ENCODE assay signal across 28 mouse cellular contexts in genomic region chr6:108093449-108093848, GRCm38 (mm10). TPM values are rescaled to one million over a fixed set of nuclear protein-coding genes. Genes with fewer than 3 reads are reported as not detected.
A peak's percentile ranks its signal among the peaks of the same experiment; 100 is the strongest.
DNase-seq lines count a peak whose midpoint lies in the region; ATAC-seq and TF ChIP-seq lines count a peak whose summit lies in the region.
"Had no signal": no experiment of that assay in that cellular context is flagged by ENCODE, and none has a peak within 500 bp of the region (broad histone marks: within the 10 kb centered on the region; RNA-seq: fewer than 3 reads in every experiment).

No protein-coding gene starts in this region.

- H3K36me3 ChIP-seq in kidney, adult 2 months (ENCODE audit: control insufficient read depth, insufficient read depth, low read length): no peaks in the 10 kb centered on the region
- no peaks in the 10 kb centered on the region for H3K36me3 ChIP-seq in kidney, embryonic 14.5 days (ENCODE audit: control insufficient read depth, insufficient read depth, low read length)
- H3K36me3 ChIP-seq in forebrain, embryonic 10.5 days (replicated peaks): no peaks in the 10 kb centered on the region
- H3K36me3 ChIP-seq: embryonic facial prominence, embryonic 13.5 days; forebrain, embryonic 12.5 days; heart, embryonic 12.5 days had no signal

- H3K4me2 ChIP-seq in kidney, embryonic 14.5 days (replicated peaks; ENCODE audit: low read depth, low read length): no peak overlapping the region
- H3K4me2 ChIP-seq: embryonic facial prominence, embryonic 13.5 days; forebrain, embryonic 12.5 days; heart, embryonic 12.5 days; hindbrain, embryonic 14.5 days had no signal

- no peak overlapping the region for H3K4me3 ChIP-seq in kidney, adult 2 months (ENCODE audit: insufficient read depth, low read depth, low read length)
- no peak overlapping the region for H3K4me3 ChIP-seq in kidney, embryonic 14.5 days (ENCODE audit: low read length)
- H3K4me3 ChIP-seq in layer of hippocampus, adult 2 months: no peak overlapping the region
- no peak overlapping the region for H3K4me3 ChIP-seq in forebrain, embryonic 10.5 days
- H3K4me3 ChIP-seq: embryonic facial prominence, embryonic 13.5 days; forebrain, embryonic 12.5 days; heart, embryonic 12.5 days had no signal

- H3K9me3 ChIP-seq in kidney, embryonic 14.5 days (ENCODE audit: control insufficient read depth, low read length): no peaks in the 10 kb centered on the region
- no peaks in the 10 kb centered on the region for H3K9me3 ChIP-seq in forebrain, embryonic 10.5 days
- H3K9me3 ChIP-seq: embryonic facial prominence, embryonic 13.5 days; forebrain, embryonic 12.5 days; heart, embryonic 12.5 days had no signal

- peaks cover 20% of the 10 kb centered on the region; the same call in 1 of the 2 replicates for H3K4me1 ChIP-seq in kidney, adult 2 months (ENCODE audit: control insufficient read depth, insufficient read depth, low read length)
- no peaks in the 10 kb centered on the region for H3K4me1 ChIP-seq in kidney, embryonic 14.5 days (ENCODE audit: control insufficient read depth, insufficient read depth, low read length)
- peaks cover 9% of the 10 kb centered on the region; the same call in 1 of the 2 replicates for H3K4me1 ChIP-seq in forebrain, embryonic 10.5 days
- H3K4me1 ChIP-seq: forebrain, embryonic 12.5 days; heart, embryonic 12.5 days had no signal

- H3K27me3 ChIP-seq in kidney, adult 2 months (replicated peaks; ENCODE audit: control insufficient read depth, insufficient read depth, low read length): no peaks in the 10 kb centered on the region
- no peaks in the 10 kb centered on the region for H3K27me3 ChIP-seq in kidney, embryonic 14.5 days (ENCODE audit: control insufficient read depth, insufficient read depth, low read length)
- H3K27me3 ChIP-seq in forebrain, embryonic 10.5 days (ENCODE audit: poor library complexity, severe bottlenecking): no peaks in the 10 kb centered on the region
- H3K27me3 ChIP-seq: embryonic facial prominence, embryonic 13.5 days; forebrain, embryonic 12.5 days; heart, embryonic 12.5 days; Patski had no signal

- TF ChIP-seq CTCF in kidney, adult 2 months (conservative IDR thresholded peaks at IDR 0.05; ENCODE audit: insufficient read depth, insufficient read length, low read depth, low read length): no peak
- no peak for TF ChIP-seq CTCF in layer of hippocampus, adult 2 months (conservative IDR thresholded peaks at IDR 0.05)

- H3K27ac ChIP-seq in kidney, adult 2 months (ENCODE audit: insufficient read depth, low read depth, low read length): peak overlapping the region; percentile 79
- H3K27ac ChIP-seq in kidney, embryonic 14.5 days (ENCODE audit: low read depth, low read length): no peak overlapping the region
- H3K27ac ChIP-seq in layer of hippocampus, adult 2 months: 0 out of 2 replicates have a peak overlapping the region, but pooled peaks have one; percentile 14
- no peak overlapping the region for H3K27ac ChIP-seq in forebrain, embryonic 10.5 days
- H3K27ac ChIP-seq: embryonic facial prominence, embryonic 13.5 days; forebrain, embryonic 12.5 days; hindbrain, embryonic 14.5 days had no signal

- ATAC-seq in kidney, embryonic 14.5 days (ENCODE audit: low FRiP score, low TSS enrichment): no peak
- ATAC-seq: forebrain, postnatal 0 days; intestine, postnatal 0 days; Patski had no signal

- TF ChIP-seq POLR2A in kidney, adult 2 months (IDR thresholded peaks at IDR 0.05; ENCODE audit: low read depth, low read length): no peak

- H3K9ac ChIP-seq in kidney, embryonic 14.5 days (ENCODE audit: low read depth, low read length): no peak overlapping the region
- H3K9ac ChIP-seq: embryonic facial prominence, embryonic 13.5 days; forebrain, embryonic 12.5 days; forebrain, postnatal 0 days; heart, embryonic 12.5 days; hindbrain, embryonic 14.5 days had no signal

- 64% methylated on average over 3 of the region's 3 CpGs for WGBS in kidney, adult 2 months
- WGBS in kidney, embryonic 14.5 days: 81% methylated on average over 3 of the region's 3 CpGs
- WGBS in forebrain, embryonic 10.5 days: 87% methylated on average over 3 of the region's 3 CpGs

- DNase-seq in kidney, adult 2 months: peak; percentile 82
- no peak for DNase-seq in layer of hippocampus, adult 2 months (ENCODE audit: low spot score in 2 of 2)
- DNase-seq in layer of hippocampus, postnatal 10 days (ENCODE audit: low spot score in 2 of 2): no peak
- peak; percentile 8 for DNase-seq in lung, postnatal 25 days (ENCODE audit: low spot score)
- DNase-seq in lung, postnatal 14 days: no peak
- peak; percentile 25 for DNase-seq in fat pad, adult 2 months (ENCODE audit: extremely low read depth, low read depth, low spot score)
- DNase-seq in forebrain, embryonic 10.5 days (ENCODE audit: extremely low spot score, low spot score): no peak
- DNase-seq: adrenal gland, postnatal 14 days; cerebellum, adult 18-20 months; cerebellum, postnatal 10 days; forebrain, postnatal 0 days; gastrocnemius, postnatal 36 days; heart, adult 18-20 months; heart, postnatal 4 days; layer of hippocampus, adult 9-11 months; liver; midbrain, embryonic 14.5 days; right cerebral cortex, postnatal 14 days; spleen, adult 18-20 months; thymus, adult 2 months; thymus, postnatal 4 days had no signal

RNA-seq across cellular contexts. Expression of gene Setmar, which starts 28.6 kb away (rescaled TPM):
- 3.6 and 3.7 TPM in 2 replicates for polyA plus RNA-seq in kidney, adult 2 months (2012; rRNA removed)
- polyA plus RNA-seq in kidney, embryonic 14.5 days (2014; fragmentation: Nextera tagmentation; extraction: Ambion mirVana): 10.1 and 10.7 TPM in 2 replicates
- total RNA-seq in layer of hippocampus, adult 2 months (2021): 1 to 10 TPM; 7.6 to 9.0 TPM
- total RNA-seq in layer of hippocampus, postnatal 10 days (2021): 1 to 10 TPM; 6.2 to 6.3 TPM
- polyA plus RNA-seq in forebrain, embryonic 10.5 days (2016; fragmentation: Nextera tagmentation; extraction: Ambion mirVana): 7.1 and 8.1 TPM in 2 replicates

Comparison
In these comparisons a context has a peak if more than half of its experiments do, and no peak if none do; other contexts are left out.
1. DNase-seq: peak in kidney, adult 2 months (single experiment), lung, postnatal 25 days (single experiment) and fat pad, adult 2 months (single experiment); none in layer of hippocampus, adult 2 months (0 of 2), layer of hippocampus, postnatal 10 days (0 of 2), lung, postnatal 14 days (single experiment) and forebrain, embryonic 10.5 days (single experiment).
2. H3K27ac ChIP-seq: peak in kidney, adult 2 months (single experiment) and layer of hippocampus, adult 2 months (single experiment); none in kidney, embryonic 14.5 days (single experiment) and forebrain, embryonic 10.5 days (single experiment).